Mouse (Mus musculus) CD4-positive helper T cell, adult 2 months (primary cell): ENCODE measurements around the gene Kif1bp.
"Not testable (repeated sequence)": the region's sequence is repeated elsewhere in the genome, so short reads cannot be mapped to it uniquely, and the experiment has no call there.

Source experiments
- DNase-seq: peaks from one replicate; pipeline ENCODE4 v3.0.0-alpha.2; 2012; ENCODE audit warnings: low read depth, missing footprints, low spot score

Gene Kif1bp

GRCm38 (mm10) chr10:62511528-62511927 lies 66.7 kb downstream of the Kif1bp start:
- no peak for DNase-seq

- DNase-seq, result peak; percentile 54
Observed at GRCm38 (mm10) chr10:62509032-62509656, 69.1 kb downstream of the Kif1bp start.

GRCm38 (mm10) chr10:62508459-62508858 lies 69.8 kb downstream of the Kif1bp start:
- peak; percentile 37 for DNase-seq

- peak; percentile 93 for DNase-seq
Observed at GRCm38 (mm10) chr10:62507591-62508308, 70.5 kb downstream of the Kif1bp start.

GRCm38 (mm10) chr10:62507071-62507470 lies 71.2 kb downstream of the Kif1bp start:
- DNase-seq, result peak; percentile 75

- DNase-seq, result peak; percentile 91
Observed at GRCm38 (mm10) chr10:62506019-62506556, 72.2 kb downstream of the Kif1bp start.

- DNase-seq, result peak; percentile 72
Observed at GRCm38 (mm10) chr10:62505224-62505983, 72.9 kb downstream of the Kif1bp start.

- peak; percentile 54 for DNase-seq
Observed at GRCm38 (mm10) chr10:62503836-62504628, 74.2 kb downstream of the Kif1bp start.

- peak; percentile 65 for DNase-seq
Observed at GRCm38 (mm10) chr10:62503353-62503752, 74.9 kb downstream of the Kif1bp start.

- DNase-seq, result peak; percentile 27
Observed at GRCm38 (mm10) chr10:62501951-62502350, 76.3 kb downstream of the Kif1bp start.

- peak; percentile 65 for DNase-seq
Observed at GRCm38 (mm10) chr10:62500916-62501615, 77.2 kb downstream of the Kif1bp start.

- peak; percentile 87 for DNase-seq
Observed at GRCm38 (mm10) chr10:62500088-62500915, 78.0 kb downstream of the Kif1bp start.

- not testable (repeated sequence) for DNase-seq
Observed at GRCm38 (mm10) chr10:62491681-62492080, 86.6 kb downstream of the Kif1bp start.
